Mouse (Mus musculus): Measurements from ENCODE around the gene Col25a1. TPM values are rescaled to one million over a fixed set of nuclear protein-coding genes. Genes with fewer than 3 reads are reported as not detected.

Col25a1 gene
- polyA plus RNA-seq, 1 experiment: 0.04 TPM

- Histone ChIP-seq H3K4me3 (ENCODE audit: low read depth, low read length) (no peak overlapping the region), H3K4me1 (ENCODE audit: control insufficient read depth, insufficient read depth, insufficient read length, low read length) (no peaks in the 10 kb centered on the region), H3K27ac (ENCODE audit: insufficient read depth, low read depth, low read length) (no peak overlapping the region), H3K36me3 (ENCODE audit: control insufficient read depth, insufficient read depth, low read length) (no peaks in the 10 kb centered on the region), H3K27me3 (ENCODE audit: control insufficient read depth, insufficient read depth, low read length) (no peaks in the 10 kb centered on the region)
- WGBS: 90% methylated on average over 3 of the region's 3 CpGs
- TF ChIP-seq CTCF (IDR thresholded peaks at IDR 0.05; ENCODE audit: extremely low read depth, insufficient read length, insufficient replicate concordance, low read depth, low read length) (no peak), POLR2A (IDR thresholded peaks at IDR 0.05; ENCODE audit: low read depth, low read length) (no peak)
These were observed 157.9 kb downstream of the Col25a1 start for GRCm38 (mm10) chr3:130289220-130289619.

- Histone ChIP-seq H3K4me3 (ENCODE audit: low read depth, low read length) (no peak overlapping the region), H3K27me3 (ENCODE audit: control insufficient read depth, insufficient read depth, low read length) (no peaks in the 10 kb centered on the region), H3K36me3 (ENCODE audit: control insufficient read depth, insufficient read depth, low read length) (no peaks in the 10 kb centered on the region), H3K4me1 (ENCODE audit: control insufficient read depth, insufficient read depth, insufficient read length, low read length) (no peaks in the 10 kb centered on the region), H3K27ac (ENCODE audit: insufficient read depth, low read depth, low read length) (no peak overlapping the region)
- TF ChIP-seq POLR2A (IDR thresholded peaks at IDR 0.05; ENCODE audit: low read depth, low read length) (no peak), CTCF (IDR thresholded peaks at IDR 0.05; ENCODE audit: extremely low read depth, insufficient read length, insufficient replicate concordance, low read depth, low read length) (no peak)
- WGBS: 76% methylated on average over 6 of the region's 6 CpGs
These were observed 158.9 kb downstream of the Col25a1 start for GRCm38 (mm10) chr3:130290175-130290574.

GRCm38 (mm10) chr3:130290672-130291071 is 159.4 kb downstream of the Col25a1 start:
- Histone ChIP-seq H3K27ac (ENCODE audit: insufficient read depth, low read depth, low read length) (no peak overlapping the region), H3K27me3 (ENCODE audit: control insufficient read depth, insufficient read depth, low read length) (no peaks in the 10 kb centered on the region), H3K4me3 (ENCODE audit: low read depth, low read length) (no peak overlapping the region), H3K4me1 (ENCODE audit: control insufficient read depth, insufficient read depth, insufficient read length, low read length) (no peaks in the 10 kb centered on the region), H3K36me3 (ENCODE audit: control insufficient read depth, insufficient read depth, low read length) (no peaks in the 10 kb centered on the region)
- no peak for TF ChIP-seq POLR2A (IDR thresholded peaks at IDR 0.05; ENCODE audit: low read depth, low read length)
- TF ChIP-seq CTCF (IDR thresholded peaks at IDR 0.05; ENCODE audit: extremely low read depth, insufficient read length, insufficient replicate concordance, low read depth, low read length): no peak
- 90% methylated on average over 5 of the region's 5 CpGs for WGBS

GRCm38 (mm10) chr3:130291926-130292325 is 160.6 kb downstream of the Col25a1 start:
- no peaks in the 10 kb centered on the region for H3K27me3 ChIP-seq (ENCODE audit: control insufficient read depth, insufficient read depth, low read length)
- 88% methylated on average over 5 of the region's 5 CpGs for WGBS
- TF ChIP-seq CTCF (IDR thresholded peaks at IDR 0.05; ENCODE audit: extremely low read depth, insufficient read length, insufficient replicate concordance, low read depth, low read length) (no peak), POLR2A (IDR thresholded peaks at IDR 0.05; ENCODE audit: low read depth, low read length) (no peak)

GRCm38 (mm10) chr3:130300530-130300929 is 169.2 kb downstream of the Col25a1 start:
- TF ChIP-seq POLR2A (IDR thresholded peaks at IDR 0.05; ENCODE audit: low read depth, low read length): no peak
- no peak for TF ChIP-seq CTCF (IDR thresholded peaks at IDR 0.05; ENCODE audit: extremely low read depth, insufficient read length, insufficient replicate concordance, low read depth, low read length)
- 49% methylated on average over 3 of the region's 3 CpGs for WGBS
- H3K4me1 ChIP-seq (ENCODE audit: control insufficient read depth, insufficient read depth, insufficient read length, low read length): no peaks in the 10 kb centered on the region
- no peak overlapping the region for H3K27ac ChIP-seq (ENCODE audit: insufficient read depth, low read depth, low read length)
- no peak overlapping the region for H3K4me3 ChIP-seq (ENCODE audit: low read depth, low read length)
- H3K27me3 ChIP-seq (ENCODE audit: control insufficient read depth, insufficient read depth, low read length): no peaks in the 10 kb centered on the region
- H3K36me3 ChIP-seq (ENCODE audit: control insufficient read depth, insufficient read depth, low read length): no peaks in the 10 kb centered on the region

More at GRCm38 (mm10) chr3:130291926-130292325, 160.6 kb downstream of the Col25a1 start:
- Histone ChIP-seq H3K36me3 (ENCODE audit: control insufficient read depth, insufficient read depth, low read length) (no peaks in the 10 kb centered on the region), H3K27ac (ENCODE audit: insufficient read depth, low read depth, low read length) (no peak overlapping the region), H3K4me3 (ENCODE audit: low read depth, low read length) (no peak overlapping the region), H3K4me1 (ENCODE audit: control insufficient read depth, insufficient read depth, insufficient read length, low read length) (no peaks in the 10 kb centered on the region)

GRCm38 (mm10) chr3:130303597-130303996 is 172.3 kb downstream of the Col25a1 start:
- H3K27ac ChIP-seq (ENCODE audit: insufficient read depth, low read depth, low read length): no peak overlapping the region
- TF ChIP-seq POLR2A (IDR thresholded peaks at IDR 0.05; ENCODE audit: low read depth, low read length) (no peak), CTCF (IDR thresholded peaks at IDR 0.05; ENCODE audit: extremely low read depth, insufficient read length, insufficient replicate concordance, low read depth, low read length) (no peak)
- no peaks in the 10 kb centered on the region for H3K36me3 ChIP-seq (ENCODE audit: control insufficient read depth, insufficient read depth, low read length)
- H3K27me3 ChIP-seq (ENCODE audit: control insufficient read depth, insufficient read depth, low read length): no peaks in the 10 kb centered on the region
- 55% methylated on average over 12 of the region's 12 CpGs for WGBS
- no peak overlapping the region for H3K4me3 ChIP-seq (ENCODE audit: low read depth, low read length)
- H3K4me1 ChIP-seq (ENCODE audit: control insufficient read depth, insufficient read depth, insufficient read length, low read length): no peaks in the 10 kb centered on the region

- H3K27me3 ChIP-seq (ENCODE audit: control insufficient read depth, insufficient read depth, low read length): no peaks in the 10 kb centered on the region
- H3K4me1 ChIP-seq (ENCODE audit: control insufficient read depth, insufficient read depth, insufficient read length, low read length): no peaks in the 10 kb centered on the region
- TF ChIP-seq POLR2A (IDR thresholded peaks at IDR 0.05; ENCODE audit: low read depth, low read length) (no peak), CTCF (IDR thresholded peaks at IDR 0.05; ENCODE audit: extremely low read depth, insufficient read length, insufficient replicate concordance, low read depth, low read length) (no peak)
- WGBS: 90% methylated on average over 9 of the region's 9 CpGs
- H3K36me3 ChIP-seq (ENCODE audit: control insufficient read depth, insufficient read depth, low read length): no peaks in the 10 kb centered on the region
- no peak overlapping the region for H3K4me3 ChIP-seq (ENCODE audit: low read depth, low read length)
- H3K27ac ChIP-seq (ENCODE audit: insufficient read depth, low read depth, low read length): no peak overlapping the region
These were observed 173.5 kb downstream of the Col25a1 start for GRCm38 (mm10) chr3:130304827-130305226.
